Mouse (Mus musculus): ENCODE data around the gene Itgb1bp1.

The Itgb1bp1 gene

GRCm38 (mm10) chr12:21301932-21302331 is 15.8 kb upstream of the Itgb1bp1 start:
- in situ Hi-C loops (cut with MboI; ENCODE audit: low sequenced_read_pairs), result no loop called here

GRCm38 (mm10) chr12:21301324-21301723 is 15.2 kb upstream of the Itgb1bp1 start:
- in situ Hi-C loops (cut with MboI; ENCODE audit: low sequenced_read_pairs), result no loop called here

- in situ Hi-C loops (cut with MboI; ENCODE audit: low sequenced_read_pairs), result no loop called here
These were observed 12.8 kb upstream of the Itgb1bp1 start for GRCm38 (mm10) chr12:21298856-21299255.

- in situ Hi-C loops (cut with MboI; ENCODE audit: low sequenced_read_pairs), result no loop called here
These were observed 3.6 kb upstream of the Itgb1bp1 start for GRCm38 (mm10) chr12:21289651-21290050.

GRCm38 (mm10) chr12:21288716-21289395 is 2.8 kb upstream of the Itgb1bp1 start:
- in situ Hi-C loops (cut with MboI; ENCODE audit: low sequenced_read_pairs), result no loop called here

- in situ Hi-C loops (cut with MboI; ENCODE audit: low sequenced_read_pairs), result no loop called here
These were observed 897 bp upstream of the Itgb1bp1 start for GRCm38 (mm10) chr12:21286712-21287650.

- in situ Hi-C loops (cut with MboI; ENCODE audit: low sequenced_read_pairs), result no loop called here
These were observed 409 bp downstream of the Itgb1bp1 start for GRCm38 (mm10) chr12:21285508-21286242.

- in situ Hi-C loops (cut with MboI; ENCODE audit: low sequenced_read_pairs), result no loop called here
These were observed 1.2 kb downstream of the Itgb1bp1 start, which contains the start of gene Cpsf3 for GRCm38 (mm10) chr12:21284761-21285441. Gene Cpsf3 (plus strand): TSS chr12:21285391.

GRCm38 (mm10) chr12:21277352-21277864 is 8.7 kb downstream of the Itgb1bp1 start:
- in situ Hi-C loops (cut with MboI; ENCODE audit: low sequenced_read_pairs), result no loop called here

- in situ Hi-C loops (cut with MboI; ENCODE audit: low sequenced_read_pairs), result no loop called here
These were observed 11.6 kb downstream of the Itgb1bp1 start for GRCm38 (mm10) chr12:21274446-21274845.

GRCm38 (mm10) chr12:21268083-21268616 is 17.9 kb downstream of the Itgb1bp1 start:
- in situ Hi-C loops (cut with MboI; ENCODE audit: low sequenced_read_pairs), result no loop called here

- in situ Hi-C loops (cut with MboI; ENCODE audit: low sequenced_read_pairs), result no loop called here
These were observed 19.3 kb downstream of the Itgb1bp1 start for GRCm38 (mm10) chr12:21266784-21267098.

GRCm38 (mm10) chr12:21265946-21266783 is 19.9 kb downstream of the Itgb1bp1 start:
- in situ Hi-C loops (cut with MboI; ENCODE audit: low sequenced_read_pairs), result no loop called here

- in situ Hi-C loops (cut with MboI; ENCODE audit: low sequenced_read_pairs), result no loop called here
These were observed 20.6 kb downstream of the Itgb1bp1 start for GRCm38 (mm10) chr12:21265501-21265900.

GRCm38 (mm10) chr12:21264970-21265369 is 21.1 kb downstream of the Itgb1bp1 start:
- in situ Hi-C loops (cut with MboI; ENCODE audit: low sequenced_read_pairs), result no loop called here

- in situ Hi-C loops (cut with MboI; ENCODE audit: low sequenced_read_pairs), result no loop called here
These were observed 21.8 kb downstream of the Itgb1bp1 start for GRCm38 (mm10) chr12:21264241-21264640.

- in situ Hi-C loops (cut with MboI; ENCODE audit: low sequenced_read_pairs), result no loop called here
These were observed 22.8 kb downstream of the Itgb1bp1 start for GRCm38 (mm10) chr12:21263256-21263655.

GRCm38 (mm10) chr12:21261521-21261920 is 24.6 kb downstream of the Itgb1bp1 start:
- in situ Hi-C loops (cut with MboI; ENCODE audit: low sequenced_read_pairs), result no loop called here

GRCm38 (mm10) chr12:21260494-21261256 is 25.4 kb downstream of the Itgb1bp1 start:
- in situ Hi-C loops (cut with MboI; ENCODE audit: low sequenced_read_pairs), result no loop called here

All from CH12F3 (cell line).